Mouse (Mus musculus): ENCODE measurements at regions not wholly inside any gene's neighbourhood (a gene's known extent, or its start where the extent isn't known, plus 50 kb on each side); places are given as distances from the start of the nearest gene placed in this dataset.

GRCm38 (mm10) chr6:71012436-71012822 is 56.1 kb downstream of the Foxi3 start:
- DNase-seq (ENCODE audit: low spot score), result no peak

GRCm38 (mm10) chr6:71012823-71013461 is 56.6 kb downstream of the Foxi3 start:
- peak; percentile 55 for DNase-seq (ENCODE audit: low spot score)

DNA sequence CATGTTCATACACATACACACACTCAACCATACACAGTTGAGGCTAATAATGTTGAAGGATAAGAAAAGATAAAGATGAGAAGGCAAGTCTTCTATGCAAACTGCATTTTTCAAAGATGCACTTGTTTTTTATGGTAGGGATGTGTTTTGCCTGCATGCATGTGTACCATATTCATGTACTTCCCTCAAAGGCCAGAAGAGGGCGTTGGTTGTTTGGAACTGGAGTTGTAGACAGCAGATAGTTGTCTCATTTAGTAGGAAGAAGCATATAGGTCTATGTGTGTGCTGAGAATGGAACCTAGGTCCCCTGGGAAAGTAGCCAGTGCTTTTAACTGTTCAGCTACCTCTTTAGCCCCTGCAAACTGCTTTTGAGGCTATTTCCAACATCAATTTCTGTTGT is 60.1 kb downstream of the Foxi3 start:
- no peak for DNase-seq (ENCODE audit: low spot score)

DNA sequence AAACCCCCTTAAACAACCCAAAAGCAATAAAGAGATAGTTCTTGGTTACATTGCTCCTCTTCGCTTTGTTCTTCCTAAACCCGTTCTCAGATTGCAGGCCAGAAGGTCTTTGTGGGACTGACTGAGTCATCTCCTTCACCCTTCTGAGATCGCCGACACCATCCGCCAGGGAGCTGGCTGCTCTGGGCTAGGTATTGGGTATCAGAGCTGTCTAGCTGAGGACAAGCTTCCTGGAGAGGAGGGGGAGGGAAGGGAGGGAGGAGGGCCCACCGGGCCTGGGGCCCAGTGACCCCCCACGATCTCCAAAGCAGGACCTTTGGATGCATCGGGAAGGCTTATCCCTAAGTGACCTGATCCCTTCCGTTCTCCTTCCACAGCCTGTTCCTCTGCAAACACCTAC is 65.0 kb downstream of the Foxi3 start:
- no peak for DNase-seq (ENCODE audit: low spot score)

GRCm38 (mm10) chr6:71025472-71025871 is 69.1 kb downstream of the Foxi3 start:
- no peak for DNase-seq (ENCODE audit: low spot score)

- DNase-seq (ENCODE audit: low spot score), result no peak
Measured at GRCm38 (mm10) chr6:71029663-71030062, 73.3 kb downstream of the Foxi3 start.

- DNase-seq (ENCODE audit: low spot score), result no peak
Measured at GRCm38 (mm10) chr6:71030541-71030940, 74.2 kb downstream of the Foxi3 start.

DNA sequence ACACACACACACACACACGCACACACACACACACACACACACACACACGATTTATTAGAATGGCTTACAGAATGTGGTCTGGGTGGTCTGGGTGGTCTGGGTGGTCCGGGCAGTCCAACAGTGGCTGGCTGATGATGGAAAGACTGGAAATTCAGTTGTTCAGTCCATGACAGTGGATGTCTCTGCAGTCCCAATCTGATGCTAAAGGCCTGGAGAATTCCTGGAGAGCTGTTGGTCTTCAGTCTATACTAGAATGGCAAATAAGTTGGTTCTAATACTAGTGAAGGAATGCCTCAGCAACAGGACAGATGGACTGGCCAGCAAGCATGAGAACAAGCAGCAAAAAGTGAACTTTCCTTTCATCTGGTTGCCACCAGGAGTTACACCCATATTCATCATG is 87.9 kb downstream of the Foxi3 start:
- no peak for DNase-seq (ENCODE audit: low spot score)

GRCm38 (mm10) chr6:71045261-71045660 is 88.9 kb downstream of the Foxi3 start:
- DNase-seq (ENCODE audit: low spot score), result no peak

- peak; percentile 53 for DNase-seq (ENCODE audit: low spot score)
Measured at GRCm38 (mm10) chr6:71048199-71049094, 92.1 kb downstream of the Foxi3 start.

- no peak for DNase-seq (ENCODE audit: low spot score)
Measured at GRCm38 (mm10) chr6:71050248-71050647, 93.9 kb downstream of the Foxi3 start.

- no peak for DNase-seq (ENCODE audit: low spot score)
Measured at GRCm38 (mm10) chr6:71050754-71051213, 93.5 kb downstream of the Thnsl2 start.

- DNase-seq (ENCODE audit: low spot score), result no peak
Measured at GRCm38 (mm10) chr6:71057209-71057858, 86.9 kb downstream of the Thnsl2 start.

- DNase-seq (ENCODE audit: low spot score), result no peak
Measured at GRCm38 (mm10) chr6:71060116-71060515, 84.1 kb downstream of the Thnsl2 start.

- DNase-seq (ENCODE audit: low spot score), result no peak
Measured at GRCm38 (mm10) chr6:71062980-71063379, 81.3 kb downstream of the Thnsl2 start.

DNA sequence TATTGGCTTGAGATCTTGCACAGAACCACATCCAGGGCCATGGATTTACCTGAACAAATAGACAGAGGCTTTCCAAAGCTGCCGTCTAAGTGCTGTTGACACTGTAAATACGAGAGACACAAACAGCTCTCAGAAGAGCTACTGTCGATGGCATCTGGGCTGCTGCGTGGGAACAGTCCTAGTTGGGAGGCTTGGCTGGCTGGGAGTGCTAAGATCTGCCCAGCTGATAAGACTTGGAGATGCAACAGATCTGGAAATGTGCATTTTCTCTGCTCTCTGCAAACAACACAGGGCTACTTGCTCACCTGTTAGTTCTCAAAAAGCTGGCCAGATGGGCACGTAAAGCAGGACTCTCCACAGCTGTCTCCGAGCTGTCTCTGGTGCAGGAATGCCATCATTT is 78.8 kb downstream of the Thnsl2 start:
- no peak for DNase-seq (ENCODE audit: low spot score)

GRCm38 (mm10) chr6:71069229-71069628 is 75.0 kb downstream of the Thnsl2 start:
- DNase-seq (ENCODE audit: low spot score), result no peak

GRCm38 (mm10) chr6:71074789-71075191 is 69.4 kb downstream of the Thnsl2 start:
- DNase-seq (ENCODE audit: low spot score), result no peak
